Mouse (Mus musculus) hindbrain, embryonic 16.5 days (tissue): ENCODE data around the gene Bmx. TPM values are rescaled to one million over a fixed set of nuclear protein-coding genes. Genes with fewer than 3 reads are reported as not detected.

Experiments used
- ATAC-seq: fragments of 200-750 bp; cut with Nextera tagmentation; 2 replicates; pipeline ENCODE4 v1.8.0; 2017; ENCODE audit warnings: moderate TSS enrichment, moderate library complexity
- H3K27ac ChIP-seq: fragments of 300-500 bp; sonication (generic); 2 replicates; pipeline ENCODE4 v1.5.1; 2014; ENCODE audit warnings: low read depth, mild to moderate bottlenecking, control low read depth, low read length, moderate library complexity
- H3K27me3 ChIP-seq: fragments of 300-500 bp; sonication (generic); replicated peaks from 2 replicates; pipeline ENCODE4 v1.6.1; 2014; ENCODE audit warnings: low read length; ENCODE audit not compliant: control insufficient read depth, insufficient read depth
- H3K36me3 ChIP-seq: fragments of 300-500 bp; sonication (generic); 2 replicates; pipeline ENCODE4 v1.6.1; 2014; ENCODE audit warnings: mild to moderate bottlenecking, low read length, moderate library complexity, mixed read lengths; ENCODE audit not compliant: control insufficient read depth, insufficient read depth
- H3K4me1 ChIP-seq: fragments of 300-500 bp; sonication (generic); 2 replicates; pipeline ENCODE4 v1.6.1; 2014; ENCODE audit warnings: low read depth, low read length; ENCODE audit not compliant: control insufficient read depth, insufficient read depth
- H3K4me2 ChIP-seq: fragments of 300-500 bp; sonication (generic); 2 replicates; pipeline ENCODE4 v1.6.1; 2014; ENCODE audit warnings: mild to moderate bottlenecking, low read length, control low read depth, moderate library complexity
- H3K4me3 ChIP-seq: fragments of 300-500 bp; sonication (generic); 2 replicates; pipeline ENCODE4 v1.5.1; 2014; ENCODE audit warnings: mild to moderate bottlenecking, low read length, control low read depth, moderate library complexity
- H3K9ac ChIP-seq: fragments of 300-500 bp; sonication (generic); 2 replicates; pipeline ENCODE4 v1.6.1; 2014; ENCODE audit warnings: low read depth, mild to moderate bottlenecking, control low read depth, low read length, moderate library complexity
- H3K9me3 ChIP-seq: fragments of 300-500 bp; sonication (generic); 2 replicates; pipeline ENCODE4 v1.6.1; 2014; ENCODE audit warnings: mild to moderate bottlenecking, low read length, moderate library complexity; ENCODE audit not compliant: control insufficient read depth
- WGBS: fragments of 180-500 bp; shearing (Covaris S2); extraction: QIAGEN DNeasy Blood & Tissue Kit; methylation state at CpG from one replicate; pipeline ENCODE4 v1.1.7; 2014; 5-methylcytosine and 5-hydroxymethylcytosine counted together
- polyA plus RNA-seq: library from polyadenylated mRNA; unstranded; fragments of >200 nt; fragmentation: Nextera tagmentation; extraction: Ambion mirVana; gene quantifications from 2 replicates; pipeline ENCODE4 v1.2.1, GENCODE M21; 2015

The Bmx gene
- polyA plus RNA-seq, 1 experiment from 2014 or later, result 0.41 TPM

DNA sequence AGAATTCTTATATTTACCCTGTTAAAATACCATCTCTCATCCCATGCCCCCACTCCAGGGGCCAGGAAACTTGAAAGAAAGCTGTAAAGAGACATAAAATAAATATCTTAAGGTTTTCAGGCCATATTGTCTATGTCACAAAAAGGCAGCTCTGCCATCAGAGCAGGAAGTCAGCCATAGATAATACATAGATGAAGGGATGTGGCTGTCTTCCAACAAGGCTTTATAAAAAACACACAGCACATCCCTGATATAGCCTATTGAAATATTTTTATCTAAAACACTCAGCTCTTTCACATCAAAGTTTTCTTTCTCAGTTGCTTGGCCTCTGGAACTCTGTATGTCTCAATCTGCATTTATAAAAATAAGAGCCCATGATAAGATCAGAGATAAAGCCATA lies 104.4 kb downstream of the Bmx start:
- Histone ChIP-seq H3K4me1 (no peaks in the 10 kb centered on the region), H3K36me3 (no peaks in the 10 kb centered on the region), H3K4me2 (no peak overlapping the region), H3K9me3 (no peaks in the 10 kb centered on the region), H3K27me3 (no peaks in the 10 kb centered on the region), H3K27ac (no peak overlapping the region), H3K9ac (no peak overlapping the region), H3K4me3 (no peak overlapping the region)
- no peak for ATAC-seq

DNA sequence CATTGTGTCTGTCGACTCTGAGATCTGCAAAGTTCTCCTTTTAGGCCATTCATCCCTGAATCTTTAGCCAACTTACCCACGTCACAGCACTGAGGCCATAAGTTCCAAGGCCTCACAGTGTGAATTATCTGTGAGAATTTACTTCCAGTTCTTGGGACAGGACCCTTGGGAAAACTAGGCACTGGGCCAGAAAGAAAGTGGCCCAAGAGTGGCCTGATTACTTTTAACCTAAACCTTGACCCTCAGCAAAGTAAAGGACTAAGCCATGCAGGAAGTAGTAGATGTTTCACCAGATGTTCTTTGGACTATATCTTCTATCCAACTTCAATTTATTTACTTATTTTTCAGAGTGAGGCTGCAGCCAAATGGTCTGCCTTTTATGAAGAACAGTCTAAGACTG lies 105.3 kb downstream of the Bmx start:
- no peak overlapping the region for H3K4me3 ChIP-seq
- 66% methylated on average over 2 of the region's 2 CpGs for WGBS
- H3K4me1 ChIP-seq, result no peaks in the 10 kb centered on the region
- no peak overlapping the region for H3K4me2 ChIP-seq
- H3K27me3 ChIP-seq, result no peaks in the 10 kb centered on the region
- no peak overlapping the region for H3K9ac ChIP-seq
- H3K9me3 ChIP-seq, result no peaks in the 10 kb centered on the region
- H3K36me3 ChIP-seq, result no peaks in the 10 kb centered on the region
- H3K27ac ChIP-seq, result no peak overlapping the region
- ATAC-seq, result no peak

DNA sequence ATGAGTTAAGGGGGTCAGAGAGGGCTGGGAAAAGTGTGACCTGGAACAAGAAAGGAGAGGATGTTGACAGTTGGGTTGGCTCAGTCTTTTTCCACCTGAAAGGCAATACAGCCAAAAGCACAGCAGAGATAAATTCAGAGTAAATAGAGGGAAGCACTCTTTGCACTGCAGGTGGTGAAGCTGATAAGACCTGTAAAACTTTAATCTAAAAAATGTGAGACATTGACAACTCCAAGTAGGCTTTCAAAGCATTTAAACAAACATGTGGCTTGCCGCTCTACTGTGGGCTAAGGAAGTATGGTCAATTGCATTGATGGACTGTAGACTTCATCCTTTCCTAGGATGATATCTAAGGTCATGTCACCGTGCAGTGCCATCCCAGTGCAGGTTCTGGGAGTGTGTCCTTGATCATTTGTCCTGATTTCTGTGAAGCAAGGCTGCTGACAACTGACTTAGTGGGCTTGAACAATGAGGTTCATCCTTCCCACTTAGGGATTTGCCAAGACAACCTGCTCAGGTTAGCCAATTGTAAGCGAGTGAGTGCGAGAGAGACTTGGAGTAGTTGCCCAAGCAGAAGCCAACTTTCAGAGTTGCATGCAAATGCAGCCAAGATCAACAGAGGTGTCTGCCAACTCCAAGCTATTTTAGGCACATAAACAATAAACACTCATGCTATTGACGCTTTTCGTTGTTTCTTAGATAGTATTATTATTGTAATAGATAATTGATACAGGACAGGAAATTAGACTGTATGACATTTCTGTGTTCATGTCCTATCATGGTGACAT lies 112.3 kb downstream of the Bmx start:
- no peaks in the 10 kb centered on the region for H3K9me3 ChIP-seq
- ATAC-seq, result no peak
- H3K36me3 ChIP-seq, result no peaks in the 10 kb centered on the region
- WGBS, result 91% methylated on average over 6 of the region's 6 CpGs
- no peak overlapping the region for H3K4me2 ChIP-seq
- H3K9ac ChIP-seq, result no peak overlapping the region
- H3K27me3 ChIP-seq, result no peaks in the 10 kb centered on the region
- no peaks in the 10 kb centered on the region for H3K4me1 ChIP-seq
- H3K27ac ChIP-seq, result no peak overlapping the region
- no peak overlapping the region for H3K4me3 ChIP-seq

Other genes starting within 250 kb of the Bmx start
- gene Car5b, start 230.2 kb downstream of the Bmx start, polyA plus RNA-seq, result 0.96 and 1.2 TPM in 2 replicates
- gene Siah1b, start 181.7 kb downstream of the Bmx start, polyA plus RNA-seq, result 16.9 and 18.1 TPM in 2 replicates
- 0.20 and 0.29 TPM in 2 replicates for gene Cltrn, start 169.4 kb downstream of the Bmx start, polyA plus RNA-seq
- gene Ace2, start 118.9 kb downstream of the Bmx start, polyA plus RNA-seq, result 0.49 and 1.1 TPM in 2 replicates
- gene Pir, start 11.2 kb upstream of the Bmx start, polyA plus RNA-seq, result 4.6 and 5.7 TPM in 2 replicates
- gene Vegfd, start 115.2 kb upstream of the Bmx start, polyA plus RNA-seq, result 0.41 and 0.43 TPM in 2 replicates
- 4.7 and 5.2 TPM in 2 replicates for gene Piga, start 161.6 kb upstream of the Bmx start, polyA plus RNA-seq
- not detected in 2 replicates for gene Asb11, start 178.8 kb upstream of the Bmx start, polyA plus RNA-seq
- gene Asb9, start 248.1 kb upstream of the Bmx start, polyA plus RNA-seq, result not detected in 2 replicates